Mouse (Mus musculus) C2C12 (cell line): ENCODE data around the gene Rusc2. TPM values are rescaled to one million over a fixed set of nuclear protein-coding genes. Genes with fewer than 3 reads are reported as not detected.

Experiments used
- H3K27me3 ChIP-seq: one replicate; pipeline ENCODE4 v1.6.1; 2011; ENCODE audit not compliant: control insufficient read depth, insufficient read depth, insufficient read length
- H3K36me3 ChIP-seq: one replicate; pipeline ENCODE4 v1.6.1; 2011; ENCODE audit not compliant: control insufficient read depth, insufficient read depth
- H3K4me3 ChIP-seq: one replicate; pipeline ENCODE4 v1.5.1; 2011; ENCODE audit warnings: mild to moderate bottlenecking, control low read depth; ENCODE audit not compliant: poor library complexity, insufficient read depth, severe bottlenecking
- H3K79me2 ChIP-seq: one replicate; pipeline ENCODE4 v1.6.1; 2011; ENCODE audit not compliant: control insufficient read depth, insufficient read depth
- H3K79me3 ChIP-seq: one replicate; pipeline ENCODE4 v1.6.1; 2011; ENCODE audit warnings: low read depth, control low read depth
- H3ac ChIP-seq: one replicate; pipeline ENCODE3; 2011; ENCODE audit warnings: low read depth; ENCODE audit not compliant: control insufficient read depth, insufficient read length
- CEBPB ChIP-seq: IDR thresholded peaks from one replicate; pipeline ENCODE4 v1.6.1; 2011; ENCODE audit warnings: low read depth, mild to moderate bottlenecking, control low read depth, moderate library complexity
- CTCF ChIP-seq: IDR thresholded peaks from one replicate; pipeline ENCODE4 v1.5.1; 2011; ENCODE audit not compliant: control insufficient read depth, insufficient read depth, insufficient read length
- FOSL1 ChIP-seq: IDR thresholded peaks from one replicate; pipeline ENCODE4 v1.8.0; 2011; ENCODE audit warnings: mild to moderate bottlenecking, low read length; ENCODE audit not compliant: poor library complexity, insufficient read depth, severe bottlenecking
- MAX ChIP-seq: IDR thresholded peaks from one replicate; pipeline ENCODE4 v1.6.1; 2011; ENCODE audit warnings: mild to moderate bottlenecking, control low read depth
- MYOD1 ChIP-seq: IDR thresholded peaks from one replicate; pipeline ENCODE4 v1.6.1; 2011; ENCODE audit warnings: low read depth; ENCODE audit not compliant: control insufficient read depth, insufficient read length
- MYOG ChIP-seq: IDR thresholded peaks from one replicate; pipeline ENCODE4 v1.6.1; 2011; ENCODE audit not compliant: control insufficient read depth, insufficient read length; ENCODE audit errors: extremely low read depth
- USF1 ChIP-seq: IDR thresholded peaks from one replicate; pipeline ENCODE4 v1.6.1; 2011; ENCODE audit warnings: low read depth, mild to moderate bottlenecking, control low read depth, moderate library complexity
- polyA plus RNA-seq: library from polyadenylated mRNA; unstranded; fragments of >200 nt; fragmentation: generic; extraction: Trizol; gene quantifications from one replicate; pipeline ENCODE4 v1.2.1, GENCODE M21; 2012; ENCODE audit warnings: missing spikeins

Gene Rusc2
- polyA plus RNA-seq, 1 experiment, result 18.8 TPM

DNA sequence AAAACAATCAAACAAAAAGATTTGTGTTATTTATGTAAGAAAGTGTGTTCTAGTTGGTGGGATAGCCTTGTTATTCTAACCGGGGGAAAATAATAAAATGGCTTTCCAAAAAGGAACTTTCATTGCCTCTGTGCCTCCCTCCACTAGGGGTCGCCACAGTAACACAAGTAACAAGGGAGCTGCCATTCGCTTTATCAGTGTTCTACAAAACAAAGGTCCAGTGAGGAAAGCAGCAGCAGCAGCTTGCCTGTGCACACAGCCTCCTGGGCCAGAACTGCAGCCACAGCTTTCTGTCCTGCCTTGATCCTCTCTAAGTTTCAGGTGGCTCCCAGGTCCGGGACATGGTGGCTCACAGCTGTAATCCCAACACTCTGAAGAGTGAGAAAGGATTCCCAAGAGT lies 49.9 kb downstream of the Rusc2 start:
- Histone ChIP-seq H3K27me3 (peaks cover 2% of the 10 kb centered on the region), H3K79me2 (no peaks in the 10 kb centered on the region), H3ac (no peak overlapping the region), H3K4me3 (no peak overlapping the region), H3K79me3 (no peaks in the 10 kb centered on the region), H3K36me3 (no peaks in the 10 kb centered on the region)
- TF ChIP-seq FOSL1 (no peak), MYOG (no peak), MAX (no peak)

DNA sequence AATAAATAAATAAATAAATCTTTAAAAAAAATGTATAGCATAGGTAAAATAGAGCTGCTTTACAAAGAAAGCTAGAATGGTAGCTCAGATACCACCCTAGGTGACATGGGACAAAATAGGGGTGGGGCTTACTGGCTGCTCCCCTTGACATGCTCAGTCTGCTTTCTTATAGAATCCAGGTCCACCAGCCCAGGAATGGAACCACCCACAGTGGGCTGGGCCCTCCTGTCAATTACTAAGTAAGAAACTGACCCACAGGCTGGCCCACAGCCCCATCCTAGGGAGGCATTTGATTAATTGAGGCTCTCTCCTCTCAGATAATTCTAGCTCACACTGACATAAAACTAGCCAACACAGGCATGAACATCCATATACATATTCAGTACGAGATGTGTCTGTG lies 51.1 kb downstream of the Rusc2 start:
- H3ac ChIP-seq, result no peak overlapping the region
- no peak overlapping the region for H3K4me3 ChIP-seq
- no peak for TF ChIP-seq CEBPB
- no peak for TF ChIP-seq FOSL1
- no peak for TF ChIP-seq MYOG
- no peak for TF ChIP-seq MAX
- no peak for TF ChIP-seq MYOD1
- no peak for TF ChIP-seq USF1
- no peak for TF ChIP-seq CTCF

DNA sequence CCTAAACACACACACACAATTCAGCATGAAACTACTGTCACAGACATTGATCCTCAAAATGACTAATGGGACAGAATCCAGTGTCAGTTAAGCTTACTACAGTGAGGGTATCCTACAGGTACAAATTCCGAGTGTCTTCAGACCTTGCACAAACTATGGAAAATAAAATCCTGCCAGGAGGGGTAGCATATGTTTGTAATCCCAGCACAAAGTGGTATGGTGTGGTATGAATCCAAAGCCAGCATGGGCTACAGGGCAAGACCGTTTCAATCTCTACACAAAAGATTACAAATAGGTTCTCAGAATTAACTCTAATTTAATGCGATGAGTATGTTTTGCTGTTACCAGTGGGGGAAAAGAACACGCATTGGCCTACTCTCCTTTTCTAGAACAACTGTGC lies 59.9 kb downstream of the Rusc2 start, which contains the start of gene Tesk1:
Gene Tesk1, plus strand, starts transcription at position 301 of the 400 bp plus-strand sequence.
- no peak for TF ChIP-seq MYOD1
- TF ChIP-seq MYOG, result no peak
- no peak for TF ChIP-seq CTCF
- TF ChIP-seq MAX, result no peak
- TF ChIP-seq USF1, result no peak
- TF ChIP-seq CEBPB, result no peak
- no peak for TF ChIP-seq FOSL1
- Histone ChIP-seq H3ac (peak within 1 kb of the TSS; percentile 70), H3K4me3 (peak within 1 kb of the TSS; percentile 59), H3K79me2 (peaks cover 8% of the 10 kb centered on the region), H3K79me3 (no peaks in the 10 kb centered on the region), H3K36me3 (peaks cover 6% of the 10 kb centered on the region), H3K27me3 (peaks cover 3% of the 10 kb centered on the region)

More for the DNA sequence above, 51.1 kb downstream of the Rusc2 start:
- H3K27me3 ChIP-seq, result peaks cover 4% of the 10 kb centered on the region
- no peaks in the 10 kb centered on the region for H3K79me3 ChIP-seq
- no peaks in the 10 kb centered on the region for H3K79me2 ChIP-seq
- H3K36me3 ChIP-seq, result no peaks in the 10 kb centered on the region

DNA sequence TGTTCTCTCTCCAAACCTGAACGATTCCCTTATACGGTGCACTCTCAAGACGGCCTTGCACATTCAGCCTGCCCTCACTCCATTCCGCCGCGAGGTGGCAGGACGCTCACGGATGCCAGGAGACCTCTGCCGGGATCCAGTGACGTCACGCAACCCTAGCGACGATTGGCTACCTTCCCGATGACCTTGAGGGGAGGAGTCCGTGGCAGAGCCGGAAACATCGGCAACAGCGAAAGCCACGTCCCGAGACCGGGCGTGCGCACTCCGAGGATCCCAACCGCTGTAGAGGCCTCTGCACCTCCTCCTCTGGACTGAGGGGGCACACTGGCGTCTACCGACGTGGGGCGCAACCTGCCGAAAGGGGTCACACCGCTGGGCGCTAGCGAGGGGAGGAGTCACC lies 60.3 kb downstream of the Rusc2 start:
- Histone ChIP-seq H3K27me3 (no peaks in the 10 kb centered on the region), H3K79me3 (no peaks in the 10 kb centered on the region), H3K4me3 (peak overlapping the region; percentile 59), H3K79me2 (peaks cover 8% of the 10 kb centered on the region), H3ac (peak overlapping the region; percentile 70), H3K36me3 (peaks cover 6% of the 10 kb centered on the region)
- TF ChIP-seq MAX (no peak), CEBPB (no peak), CTCF (peak; percentile 97), USF1 (no peak)

DNA sequence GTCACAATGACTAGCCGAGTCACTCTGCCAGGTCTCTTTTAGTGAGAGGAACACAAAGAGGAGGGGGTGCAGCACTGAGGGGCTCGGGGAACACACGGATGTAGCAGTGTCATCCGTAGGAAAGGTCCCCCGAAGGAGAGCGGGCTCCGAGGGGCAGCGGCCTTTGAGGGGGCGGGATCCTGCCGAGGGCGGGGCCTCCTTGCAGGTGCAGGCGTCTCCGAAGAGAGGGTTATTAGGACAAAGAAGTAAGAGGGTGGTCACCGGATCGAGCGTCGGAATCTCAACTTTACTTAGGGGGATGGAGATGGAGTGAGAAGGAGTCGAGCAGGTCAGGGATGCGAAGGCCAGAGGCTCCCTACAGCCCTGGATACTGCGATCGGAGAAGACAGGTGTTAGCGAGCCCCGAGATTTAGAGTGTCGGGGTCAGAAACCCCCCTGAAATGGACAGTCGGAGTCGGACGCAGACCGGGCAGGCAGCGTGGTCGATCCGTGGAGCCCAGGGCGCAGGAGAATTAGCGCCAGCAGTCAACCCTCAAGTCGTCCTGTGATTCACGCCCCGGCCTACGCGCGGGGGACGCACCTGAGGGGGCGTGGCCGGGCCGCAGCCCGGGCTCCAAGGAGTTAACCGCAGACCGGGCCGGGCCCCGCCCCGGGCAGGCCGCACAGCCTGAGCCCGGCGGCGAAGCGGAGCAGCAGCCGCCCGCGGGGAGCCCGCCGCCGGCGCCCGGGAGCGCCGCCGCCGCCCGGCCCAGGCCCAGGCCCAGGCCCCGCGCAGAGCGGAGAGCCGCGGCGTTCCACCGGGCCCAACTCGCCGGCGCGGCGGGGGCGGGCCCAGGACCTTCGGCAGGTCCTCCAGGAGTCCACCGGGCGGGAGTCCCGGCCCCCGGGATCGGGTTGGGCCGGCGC lies 60.9 kb downstream of the Rusc2 start:
- H3K4me3 ChIP-seq, result peak overlapping the region; percentile 59
- no peaks in the 10 kb centered on the region for H3K79me3 ChIP-seq
- H3K36me3 ChIP-seq, result peaks cover 6% of the 10 kb centered on the region
- H3K79me2 ChIP-seq, result peaks cover 8% of the 10 kb centered on the region
- TF ChIP-seq MYOG (no peak), MAX (no peak), CTCF (no peak), CEBPB (no peak), FOSL1 (no peak), MYOD1 (no peak), USF1 (no peak)
- H3ac ChIP-seq, result peak overlapping the region; percentile 70
- no peaks in the 10 kb centered on the region for H3K27me3 ChIP-seq

DNA sequence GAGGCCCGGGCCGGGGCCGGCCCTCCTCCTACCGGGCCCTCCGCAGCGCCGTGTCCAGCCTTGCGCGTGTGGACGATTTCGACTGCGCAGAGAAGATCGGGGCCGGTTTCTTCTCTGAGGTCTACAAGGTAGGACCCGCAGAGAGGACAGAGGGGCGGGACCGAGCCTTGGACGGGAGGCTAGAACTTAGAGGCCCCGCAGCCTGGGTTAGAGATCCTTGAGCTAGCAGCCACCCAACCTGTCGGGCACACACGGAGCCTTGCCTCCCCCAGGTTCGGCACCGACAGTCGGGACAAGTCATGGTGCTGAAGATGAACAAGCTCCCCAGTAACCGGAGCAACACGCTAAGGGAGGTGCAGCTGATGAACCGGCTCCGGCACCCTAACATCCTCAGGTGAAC lies 61.7 kb downstream of the Rusc2 start:
- Histone ChIP-seq H3K27me3 (no peaks in the 10 kb centered on the region), H3K4me3 (peak overlapping the region; percentile 59), H3K79me2 (peaks cover 8% of the 10 kb centered on the region), H3ac (peak overlapping the region; percentile 67), H3K36me3 (peaks cover 6% of the 10 kb centered on the region), H3K79me3 (no peaks in the 10 kb centered on the region)
- TF ChIP-seq USF1 (no peak), MYOG (no peak), FOSL1 (no peak), MAX (no peak), MYOD1 (no peak), CTCF (no peak), CEBPB (no peak)
